Mouse (Mus musculus): ENCODE results near the gene Msrb3. TPM values are rescaled to one million over a fixed set of nuclear protein-coding genes. Genes with fewer than 3 reads are reported as not detected.
A peak's percentile ranks its signal among the peaks of the same experiment; 100 is the strongest.

Gene Msrb3
- polyA plus RNA-seq (2012; ENCODE audit: insufficient read depth, insufficient read length, missing spikeins) = 26.0 and 28.9 TPM in 2 replicates

GRCm38 (mm10) chr10:120898785-120899762, at the start of gene Msrb3:
TSS of gene Msrb3 (minus strand) at chr10:120899101.
- Histone ChIP-seq H3K4me1 (ENCODE audit: control insufficient read depth, insufficient read depth, insufficient read length, low read length) (peaks cover 26% of the 10 kb centered on the region), H3K27ac (replicated peaks; ENCODE audit: low read depth, low read length) (peak within 1 kb of the TSS; percentile 64), H3K4me3 (ENCODE audit: insufficient read depth, low read depth, low read length) (peak within 1 kb of the TSS; percentile 73)

- no peak overlapping the region for H3K4me3 ChIP-seq (ENCODE audit: insufficient read depth, low read depth, low read length)
- H3K27ac ChIP-seq (replicated peaks; ENCODE audit: low read depth, low read length) = no peak overlapping the region
- H3K4me1 ChIP-seq (ENCODE audit: control insufficient read depth, insufficient read depth, insufficient read length, low read length) = peaks cover 9% of the 10 kb centered on the region
Measured at GRCm38 (mm10) chr10:120948461-120948860, 49.6 kb upstream of the Msrb3 start.

- H3K4me1 ChIP-seq (ENCODE audit: control insufficient read depth, insufficient read depth, insufficient read length, low read length) = peaks cover 7% of the 10 kb centered on the region
- no peak overlapping the region for H3K27ac ChIP-seq (replicated peaks; ENCODE audit: low read depth, low read length)
- H3K4me3 ChIP-seq (ENCODE audit: insufficient read depth, low read depth, low read length) = no peak overlapping the region
Measured at GRCm38 (mm10) chr10:120947842-120948241, 48.9 kb upstream of the Msrb3 start.

GRCm38 (mm10) chr10:120946847-120947246, 47.9 kb upstream of the Msrb3 start:
- no peak overlapping the region for H3K4me3 ChIP-seq (ENCODE audit: insufficient read depth, low read depth, low read length)
- peaks cover 5% of the 10 kb centered on the region for H3K4me1 ChIP-seq (ENCODE audit: control insufficient read depth, insufficient read depth, insufficient read length, low read length)
- no peak overlapping the region for H3K27ac ChIP-seq (replicated peaks; ENCODE audit: low read depth, low read length)

- no peak overlapping the region for H3K4me3 ChIP-seq (ENCODE audit: insufficient read depth, low read depth, low read length)
- no peaks in the 10 kb centered on the region for H3K4me1 ChIP-seq (ENCODE audit: control insufficient read depth, insufficient read depth, insufficient read length, low read length)
- no peak overlapping the region for H3K27ac ChIP-seq (replicated peaks; ENCODE audit: low read depth, low read length)
Measured at GRCm38 (mm10) chr10:120938904-120939208, 40.0 kb upstream of the Msrb3 start.

- no peak overlapping the region for H3K4me3 ChIP-seq (ENCODE audit: insufficient read depth, low read depth, low read length)
- H3K4me1 ChIP-seq (ENCODE audit: control insufficient read depth, insufficient read depth, insufficient read length, low read length) = no peaks in the 10 kb centered on the region
- H3K27ac ChIP-seq (replicated peaks; ENCODE audit: low read depth, low read length) = no peak overlapping the region
Measured at GRCm38 (mm10) chr10:120938077-120938903, 39.4 kb upstream of the Msrb3 start.

- H3K27ac ChIP-seq (replicated peaks; ENCODE audit: low read depth, low read length) = no peak overlapping the region
- no peak overlapping the region for H3K4me3 ChIP-seq (ENCODE audit: insufficient read depth, low read depth, low read length)
- H3K4me1 ChIP-seq (ENCODE audit: control insufficient read depth, insufficient read depth, insufficient read length, low read length) = no peaks in the 10 kb centered on the region
Measured at GRCm38 (mm10) chr10:120929536-120929935, 30.6 kb upstream of the Msrb3 start.

GRCm38 (mm10) chr10:120928183-120928582, 29.3 kb upstream of the Msrb3 start:
- H3K27ac ChIP-seq (replicated peaks; ENCODE audit: low read depth, low read length) = no peak overlapping the region

GRCm38 (mm10) chr10:120926156-120926555, 27.3 kb upstream of the Msrb3 start:
- no peaks in the 10 kb centered on the region for H3K4me1 ChIP-seq (ENCODE audit: control insufficient read depth, insufficient read depth, insufficient read length, low read length)
- no peak overlapping the region for H3K27ac ChIP-seq (replicated peaks; ENCODE audit: low read depth, low read length)
- no peak overlapping the region for H3K4me3 ChIP-seq (ENCODE audit: insufficient read depth, low read depth, low read length)

More at GRCm38 (mm10) chr10:120928183-120928582, 29.3 kb upstream of the Msrb3 start:
- H3K4me3 ChIP-seq (ENCODE audit: insufficient read depth, low read depth, low read length) = no peak overlapping the region
- no peaks in the 10 kb centered on the region for H3K4me1 ChIP-seq (ENCODE audit: control insufficient read depth, insufficient read depth, insufficient read length, low read length)

- Histone ChIP-seq H3K4me1 (ENCODE audit: control insufficient read depth, insufficient read depth, insufficient read length, low read length) (no peaks in the 10 kb centered on the region), H3K4me3 (ENCODE audit: insufficient read depth, low read depth, low read length) (no peak overlapping the region), H3K27ac (replicated peaks; ENCODE audit: low read depth, low read length) (no peak overlapping the region)
Measured at GRCm38 (mm10) chr10:120921501-120921900, 22.6 kb upstream of the Msrb3 start.

- H3K4me1 ChIP-seq (ENCODE audit: control insufficient read depth, insufficient read depth, insufficient read length, low read length) = no peaks in the 10 kb centered on the region
- no peak overlapping the region for H3K27ac ChIP-seq (replicated peaks; ENCODE audit: low read depth, low read length)
- no peak overlapping the region for H3K4me3 ChIP-seq (ENCODE audit: insufficient read depth, low read depth, low read length)
Measured at GRCm38 (mm10) chr10:120920604-120921003, 21.7 kb upstream of the Msrb3 start.

- Histone ChIP-seq H3K4me1 (ENCODE audit: control insufficient read depth, insufficient read depth, insufficient read length, low read length) (no peaks in the 10 kb centered on the region), H3K4me3 (ENCODE audit: insufficient read depth, low read depth, low read length) (no peak overlapping the region), H3K27ac (replicated peaks; ENCODE audit: low read depth, low read length) (no peak overlapping the region)
Measured at GRCm38 (mm10) chr10:120916250-120916649, 17.3 kb upstream of the Msrb3 start.

- no peaks in the 10 kb centered on the region for H3K4me1 ChIP-seq (ENCODE audit: control insufficient read depth, insufficient read depth, insufficient read length, low read length)
- no peak overlapping the region for H3K4me3 ChIP-seq (ENCODE audit: insufficient read depth, low read depth, low read length)
Measured at GRCm38 (mm10) chr10:120914948-120915631, 16.2 kb upstream of the Msrb3 start.

GRCm38 (mm10) chr10:120914286-120914685, 15.4 kb upstream of the Msrb3 start:
- Histone ChIP-seq H3K27ac (replicated peaks; ENCODE audit: low read depth, low read length) (no peak overlapping the region), H3K4me3 (ENCODE audit: insufficient read depth, low read depth, low read length) (no peak overlapping the region), H3K4me1 (ENCODE audit: control insufficient read depth, insufficient read depth, insufficient read length, low read length) (no peaks in the 10 kb centered on the region)

More at GRCm38 (mm10) chr10:120914948-120915631, 16.2 kb upstream of the Msrb3 start:
- H3K27ac ChIP-seq (replicated peaks; ENCODE audit: low read depth, low read length) = no peak overlapping the region

- Histone ChIP-seq H3K27ac (replicated peaks; ENCODE audit: low read depth, low read length) (no peak overlapping the region), H3K4me1 (ENCODE audit: control insufficient read depth, insufficient read depth, insufficient read length, low read length) (no peaks in the 10 kb centered on the region), H3K4me3 (ENCODE audit: insufficient read depth, low read depth, low read length) (no peak overlapping the region)
Measured at GRCm38 (mm10) chr10:120913796-120914195, 14.9 kb upstream of the Msrb3 start.

Data from brown adipose tissue, adult 24 weeks (tissue).